Mouse (Mus musculus) gonadal fat pad, adult 2 months (tissue): ENCODE measurements around the gene Dock10. TPM values are rescaled to one million over a fixed set of nuclear protein-coding genes. Genes with fewer than 3 reads are reported as not detected.

ENCODE experiments used
- DNase-seq: peaks from one replicate; pipeline ENCODE4 v3.0.0-alpha.2; 2012; ENCODE audit warnings: low read depth
- polyA plus RNA-seq: library from polyadenylated mRNA; depleted of rRNA; stranded (reverse); fragments of >200 nt; gene quantifications from 2 replicates; pipeline ENCODE4 v1.2.3, GENCODE M21; 2012

The Dock10 gene
- polyA plus RNA-seq, 1 experiment = 5.2 TPM

- no peak for DNase-seq
Observed at GRCm38 (mm10) chr1:80656389-80656788, 101.9 kb downstream of the Dock10 start.

GRCm38 (mm10) chr1:80655854-80656253 lies 102.5 kb downstream of the Dock10 start:
- no peak for DNase-seq

GRCm38 (mm10) chr1:80655195-80655594 lies 103.1 kb downstream of the Dock10 start:
- DNase-seq = no peak

- DNase-seq = no peak
Observed at GRCm38 (mm10) chr1:80654177-80654576, 104.2 kb downstream of the Dock10 start.

- DNase-seq = no peak
Observed at GRCm38 (mm10) chr1:80652803-80653202, 105.5 kb downstream of the Dock10 start.

- no peak for DNase-seq
Observed at GRCm38 (mm10) chr1:80652083-80652482, 106.2 kb downstream of the Dock10 start.

- no peak for DNase-seq
Observed at GRCm38 (mm10) chr1:80646602-80647001, 111.7 kb downstream of the Dock10 start.

- no peak for DNase-seq
Observed at GRCm38 (mm10) chr1:80643866-80644451, 114.4 kb downstream of the Dock10 start.

GRCm38 (mm10) chr1:80641832-80642231 lies 116.5 kb downstream of the Dock10 start:
- no peak for DNase-seq

GRCm38 (mm10) chr1:80641288-80641687 lies 117.0 kb downstream of the Dock10 start:
- no peak for DNase-seq

- no peak for DNase-seq
Observed at GRCm38 (mm10) chr1:80639553-80639952, 118.8 kb downstream of the Dock10 start.

- no peak for DNase-seq
Observed at GRCm38 (mm10) chr1:80637214-80637705, 121.1 kb downstream of the Dock10 start.

- no peak for DNase-seq
Observed at GRCm38 (mm10) chr1:80635825-80636224, 122.5 kb downstream of the Dock10 start.

- no peak for DNase-seq
Observed at GRCm38 (mm10) chr1:80633536-80633935, 124.8 kb downstream of the Dock10 start.

GRCm38 (mm10) chr1:80630179-80631149 lies 127.9 kb downstream of the Dock10 start:
- no peak for DNase-seq

GRCm38 (mm10) chr1:80628054-80628453 lies 130.3 kb downstream of the Dock10 start:
- no peak for DNase-seq

- no peak for DNase-seq
Observed at GRCm38 (mm10) chr1:80626800-80627199, 131.5 kb downstream of the Dock10 start.

- DNase-seq = no peak
Observed at GRCm38 (mm10) chr1:80625371-80625770, 133.0 kb downstream of the Dock10 start.

GRCm38 (mm10) chr1:80624552-80624951 lies 133.8 kb downstream of the Dock10 start:
- no peak for DNase-seq

- DNase-seq = no peak
Observed at GRCm38 (mm10) chr1:80622646-80623045, 135.7 kb downstream of the Dock10 start.

GRCm38 (mm10) chr1:80619100-80619499 lies 139.2 kb downstream of the Dock10 start:
- DNase-seq = no peak

GRCm38 (mm10) chr1:80616671-80617070 lies 141.7 kb downstream of the Dock10 start:
- no peak for DNase-seq

- no peak for DNase-seq
Observed at GRCm38 (mm10) chr1:80614750-80615149, 143.6 kb downstream of the Dock10 start.
